In the genomic region with DNA sequence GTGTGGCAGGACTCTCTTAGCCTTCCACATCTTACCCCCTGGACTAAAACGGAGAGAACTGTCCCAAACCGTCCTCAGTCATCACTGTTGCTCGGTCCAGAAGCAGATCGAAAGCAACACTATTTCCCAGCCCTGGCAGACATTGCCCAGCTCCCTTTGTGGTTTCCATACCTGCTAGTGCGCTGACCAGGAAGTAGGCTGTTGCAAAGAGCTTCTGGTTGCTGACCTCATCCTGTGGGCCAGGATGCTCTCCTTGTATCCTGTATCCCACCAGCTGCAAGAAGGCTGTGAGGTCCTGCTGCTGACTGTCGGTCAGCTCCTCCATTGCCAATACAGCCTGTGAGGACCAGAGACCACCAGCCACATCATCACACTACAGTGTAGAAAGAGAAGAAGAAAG, we compare ENCODE assay signal across 18 mouse cellular contexts.
"Had no signal": no experiment of that assay in that cellular context is flagged by ENCODE, and none has a peak within 500 bp of the region (broad histone marks: within the 10 kb centered on the region; RNA-seq: fewer than 3 reads in every experiment).

No protein-coding gene starts in this region.

- ATAC-seq: hindbrain, embryonic 16.5 days; inflammation-experienced regulatory T-cells, adult 6 months; intestine, embryonic 15.5 days; intestine, postnatal 0 days had no signal

- DNase-seq: gastrocnemius, adult 2 months; gastrocnemius, postnatal 10 days; gastrocnemius, postnatal 25 days; heart, adult 2 months; heart, postnatal 4 days; kidney, adult 2 months; kidney, adult 9 months; kidney, postnatal 25 days; kidney, postnatal 4 days; layer of hippocampus, adult 9-11 months; layer of hippocampus, postnatal 36 days; left cerebral cortex, postnatal 4 days; liver; liver, embryonic 13.5 days had no signal
